Mouse (Mus musculus) liver, adult 2 months (tissue): ENCODE results near the gene Gm28230. TPM values are rescaled to one million over a fixed set of nuclear protein-coding genes. Genes with fewer than 3 reads are reported as not detected.

Source experiments
- DNase-seq: peaks from one replicate; pipeline ENCODE4 v3.0.0-alpha.2; 2011; ENCODE audit warnings: low read depth, low spot score; ENCODE audit errors: extremely low read depth
- H3K27ac ChIP-seq: fragments of 200-500 bp; replicated peaks from 2 replicates; pipeline ENCODE4 v1.5.1; 2012; ENCODE audit warnings: low read depth, mild to moderate bottlenecking, control low read depth, inconsistent platforms, low read length; ENCODE audit not compliant: insufficient read depth
- H3K27me3 ChIP-seq: fragments of 200-500 bp; 2 replicates; pipeline ENCODE4 v1.6.1; 2012; ENCODE audit warnings: mild to moderate bottlenecking, moderate library complexity, low read length, inconsistent platforms; ENCODE audit not compliant: control insufficient read depth, insufficient read depth
- H3K36me3 ChIP-seq: fragments of 200-500 bp; 2 replicates; pipeline ENCODE4 v1.6.1; 2012; ENCODE audit warnings: low read length, inconsistent platforms; ENCODE audit not compliant: control insufficient read depth, insufficient read depth
- H3K4me1 ChIP-seq: fragments of 200-500 bp; 2 replicates; pipeline ENCODE4 v1.6.1; 2011; ENCODE audit warnings: low read length; ENCODE audit not compliant: control insufficient read depth, insufficient read depth
- H3K4me3 ChIP-seq: fragments of 200-500 bp; 2 replicates; pipeline ENCODE4 v1.5.1; 2011; ENCODE audit warnings: low read depth, mild to moderate bottlenecking, control low read depth, low read length, moderate library complexity; ENCODE audit not compliant: insufficient read depth
- H3K79me2 ChIP-seq: fragments of 200-500 bp; 2 replicates; pipeline ENCODE4 v1.6.1; 2012; ENCODE audit warnings: inconsistent platforms, mild to moderate bottlenecking, low read length, moderate library complexity; ENCODE audit not compliant: control insufficient read depth, insufficient read depth
- H3K9ac ChIP-seq: fragments of 200-500 bp; 2 replicates; pipeline ENCODE4 v1.6.1; 2012; ENCODE audit warnings: low read depth, mild to moderate bottlenecking, control low read depth, inconsistent platforms, low read length
- CTCF ChIP-seq: fragments of 200-500 bp; IDR thresholded peaks from 2 replicates; pipeline ENCODE4 v1.5.1; 2011; ENCODE audit warnings: low read depth, low read length, control low read depth
- POLR2A ChIP-seq: fragments of 200-500 bp; IDR thresholded peaks from 2 replicates; pipeline ENCODE4 v1.6.1; 2011; ENCODE audit warnings: low read length, control low read depth; ENCODE audit not compliant: insufficient read depth; ENCODE audit errors: extremely low read depth
- WGBS: fragments of 180-500 bp; shearing (Covaris S2); methylation state at CpG from one replicate; pipeline ENCODE4 v1.1.7; 2018; 5-methylcytosine and 5-hydroxymethylcytosine counted together
- polyA plus RNA-seq: library from polyadenylated mRNA; depleted of rRNA; stranded (reverse); fragments of >200 nt; gene quantifications from 2 replicates; pipeline ENCODE4 v1.2.3, GENCODE M21; 2012
- total RNA-seq: library from RNA; depleted of rRNA; stranded (reverse); fragments of >200 nt; gene quantifications from 2 replicates; pipeline ENCODE4 v1.2.3, GENCODE M21; 2014

Gm28230 gene
- total and polyA plus RNA-seq, 2 experiments: not detected

GRCm38 (mm10) chr2:74714156-74714789 is 12.3 kb upstream of the Gm28230 start:
- 12% methylated on average over 18 of the region's 18 CpGs for whole genome bisulfite sequencing
- H3K4me3 ChIP-seq: no peak overlapping the region
- peaks cover 25% of the 10 kb centered on the region; the same call in 1 of the 2 replicates for H3K27me3 ChIP-seq
- H3K4me1 ChIP-seq: no peaks in the 10 kb centered on the region
- H3K9ac ChIP-seq: no peak overlapping the region
- TF ChIP-seq POLR2A (no peak), CTCF (no peak)
- no peaks in the 10 kb centered on the region for H3K79me2 ChIP-seq
- no peak overlapping the region for H3K27ac ChIP-seq
- no peaks in the 10 kb centered on the region for H3K36me3 ChIP-seq
- no peak for DNase-seq

DNA sequence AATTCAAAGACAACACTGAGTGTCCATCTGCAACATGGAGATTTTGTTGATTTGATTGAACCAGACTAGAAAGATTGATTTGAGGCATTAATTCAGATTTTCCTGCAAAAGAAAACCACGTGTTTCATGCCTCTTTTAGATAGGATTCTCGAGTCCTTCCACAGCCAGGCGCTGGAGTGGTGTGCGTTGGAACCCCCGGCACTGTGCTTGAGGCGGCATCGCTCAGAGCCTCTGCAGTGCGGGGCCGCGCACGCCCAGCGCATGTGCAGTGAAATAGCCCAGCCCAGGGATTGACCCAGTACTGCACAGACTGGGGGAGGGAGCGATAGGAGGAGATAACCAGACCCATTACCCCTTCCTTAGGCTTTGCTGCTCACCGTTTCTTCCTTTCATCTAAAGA is 11.6 kb upstream of the Gm28230 start:
- H3K27me3 ChIP-seq: peaks cover 26% of the 10 kb centered on the region; the same call in 1 of the 2 replicates
- H3K79me2 ChIP-seq: no peaks in the 10 kb centered on the region
- TF ChIP-seq POLR2A (no peak), CTCF (no peak)
- H3K4me1 ChIP-seq: no peaks in the 10 kb centered on the region
- no peak overlapping the region for H3K9ac ChIP-seq
- no peak overlapping the region for H3K27ac ChIP-seq
- 8% methylated on average over 14 of the region's 14 CpGs for WGBS
- no peak for DNase-seq
- no peak overlapping the region for H3K4me3 ChIP-seq
- H3K36me3 ChIP-seq: no peaks in the 10 kb centered on the region

- Histone ChIP-seq H3K27ac (no peak overlapping the region), H3K4me1 (no peaks in the 10 kb centered on the region), H3K79me2 (no peaks in the 10 kb centered on the region), H3K27me3 (peaks cover 24% of the 10 kb centered on the region; the same call in 1 of the 2 replicates), H3K9ac (no peak overlapping the region), H3K4me3 (no peak overlapping the region), H3K36me3 (no peaks in the 10 kb centered on the region)
- WGBS: 7% methylated on average over 26 of the region's 26 CpGs
- TF ChIP-seq POLR2A: no peak
- peak; percentile 91 for TF ChIP-seq CTCF
- peak; percentile 47 for DNase-seq
These were observed 10.9 kb upstream of the Gm28230 start for GRCm38 (mm10) chr2:74715504-74716241.

DNA sequence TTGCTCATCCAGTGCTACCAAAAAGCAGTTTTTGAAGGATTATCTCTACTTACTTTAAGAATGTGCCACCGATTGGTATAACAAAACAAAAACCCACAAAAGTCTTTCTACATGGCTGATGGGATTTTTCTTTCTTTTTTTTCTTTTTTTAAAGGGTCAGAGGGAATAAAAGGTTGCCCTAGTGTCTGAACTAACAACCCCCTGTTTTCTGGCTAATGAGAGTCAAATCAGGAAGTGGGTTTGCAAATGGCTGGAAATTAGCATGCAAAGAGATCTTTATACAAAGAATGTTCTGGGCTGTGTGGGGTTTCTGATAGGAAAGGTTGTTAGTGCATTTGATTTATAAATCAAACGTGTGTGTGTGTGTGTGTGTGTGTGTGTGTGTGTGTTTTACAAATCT is 6.1 kb upstream of the Gm28230 start:
- Histone ChIP-seq H3K27me3 (peaks cover 17% of the 10 kb centered on the region), H3K4me3 (no peak overlapping the region), H3K4me1 (no peaks in the 10 kb centered on the region), H3K27ac (no peak overlapping the region), H3K9ac (no peak overlapping the region), H3K79me2 (no peaks in the 10 kb centered on the region), H3K36me3 (no peaks in the 10 kb centered on the region)
- 15% methylated on average over 2 of the region's 2 CpGs for WGBS
- DNase-seq: no peak
- TF ChIP-seq CTCF (no peak), POLR2A (no peak)

GRCm38 (mm10) chr2:74720955-74721491 is 5.5 kb upstream of the Gm28230 start:
- H3K27ac ChIP-seq: no peak overlapping the region
- H3K4me3 ChIP-seq: no peak overlapping the region
- no peak for DNase-seq
- WGBS: 15% methylated on average over 5 of the region's 5 CpGs
- peaks cover 18% of the 10 kb centered on the region for H3K27me3 ChIP-seq
- no peak overlapping the region for H3K9ac ChIP-seq
- H3K4me1 ChIP-seq: no peaks in the 10 kb centered on the region
- H3K36me3 ChIP-seq: no peaks in the 10 kb centered on the region
- no peak for TF ChIP-seq CTCF
- TF ChIP-seq POLR2A: no peak
- H3K79me2 ChIP-seq: no peaks in the 10 kb centered on the region

- H3K27me3 ChIP-seq: peaks cover 18% of the 10 kb centered on the region
- WGBS: 21% methylated on average over 6 of the region's 6 CpGs
- DNase-seq: no peak
These were observed 4.6 kb upstream of the Gm28230 start for GRCm38 (mm10) chr2:74721882-74722281.

More at GRCm38 (mm10) chr2:74721882-74722281, 4.6 kb upstream of the Gm28230 start:
- Histone ChIP-seq H3K9ac (no peak overlapping the region), H3K79me2 (no peaks in the 10 kb centered on the region), H3K4me1 (no peaks in the 10 kb centered on the region), H3K36me3 (no peaks in the 10 kb centered on the region), H3K4me3 (no peak overlapping the region), H3K27ac (no peak overlapping the region)
- no peak for TF ChIP-seq POLR2A
- TF ChIP-seq CTCF: no peak
